ENCODE assay signal across 29 mouse cellular contexts in the genomic region with DNA sequence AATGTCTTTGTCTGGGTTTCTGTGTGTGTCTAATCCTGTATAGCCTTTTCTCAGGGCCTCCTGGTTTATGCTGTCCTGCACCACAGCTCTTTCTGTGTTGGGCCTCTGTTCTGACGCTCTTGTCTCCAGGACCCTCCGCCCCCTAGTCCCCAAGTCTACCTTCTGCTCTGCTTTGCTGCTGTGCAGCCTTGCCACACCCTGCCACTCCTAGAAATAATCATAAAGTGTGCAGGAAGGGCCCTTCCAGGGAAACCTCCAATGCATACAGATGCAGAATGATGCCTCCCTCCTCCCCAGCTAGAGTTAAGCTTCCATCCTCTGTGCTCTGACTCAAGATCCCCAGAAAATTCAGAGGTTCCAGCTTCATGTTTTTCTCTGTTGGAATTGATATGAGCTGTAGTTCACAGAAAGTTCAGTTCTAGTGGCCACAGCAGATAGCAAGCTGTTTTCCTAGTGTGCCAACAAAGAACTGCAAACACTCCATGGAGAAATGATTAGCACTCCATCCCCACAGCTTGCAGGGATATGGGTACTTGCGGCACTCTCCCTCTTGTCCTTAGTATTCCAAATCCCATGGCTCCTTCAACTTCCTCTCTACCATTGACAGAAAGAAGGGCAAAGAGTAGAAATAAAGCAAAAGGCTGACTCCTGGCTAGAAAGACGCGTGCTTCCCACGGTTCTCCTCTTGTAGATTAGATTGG. TPM values are rescaled to one million over a fixed set of nuclear protein-coding genes. Genes with fewer than 3 reads are reported as not detected.
DNase-seq lines count a peak whose midpoint lies in the region; ATAC-seq and TF ChIP-seq lines count a peak whose summit lies in the region.
"Had no signal": no experiment of that assay in that cellular context is flagged by ENCODE, and none has a peak within 500 bp of the region (broad histone marks: within the 10 kb centered on the region; RNA-seq: fewer than 3 reads in every experiment).

No protein-coding gene starts in this region.

- no peak for TF ChIP-seq POLR2A in heart, adult 2 months (IDR thresholded peaks at IDR 0.05; ENCODE audit: insufficient read depth, low read depth, low read length)

- H3K4me3 ChIP-seq in heart, embryonic 11.5 days (ENCODE audit: low read depth, low read length), result no peak overlapping the region
- H3K4me3 ChIP-seq in heart, adult 2 months, result no peak overlapping the region
- H3K4me3 ChIP-seq in intestine, embryonic 14.5 days (ENCODE audit: low read depth, low read length), result no peak overlapping the region
- H3K4me3 ChIP-seq in intestine, postnatal 0 days (ENCODE audit: low read depth, low read length), result no peak overlapping the region
- H3K4me3 ChIP-seq in intestine, embryonic 16.5 days (ENCODE audit: low read length), result no peak overlapping the region
- H3K4me3 ChIP-seq in stomach, postnatal 0 days (ENCODE audit: low read depth, low read length), result no peak overlapping the region
- H3K4me3 ChIP-seq: embryonic facial prominence, embryonic 13.5 days; erythroblast, embryonic 14.5 days; forebrain, embryonic 12.5 days; forebrain, embryonic 15.5 days had no signal

- TF ChIP-seq EP300 in heart, adult 2 months (IDR thresholded peaks at IDR 0.05; ENCODE audit: insufficient read depth, low read depth, low read length), result no peak
- no peak for TF ChIP-seq EP300 in stomach, postnatal 0 days (optimal IDR thresholded peaks at IDR 0.05)

- WGBS in heart, embryonic 11.5 days (ENCODE audit: insufficient replicate concordance), result 65% methylated on average over 6 of the region's 6 CpGs
- WGBS in heart, adult 2 months, result 75% methylated on average over 6 of the region's 6 CpGs
- WGBS in intestine, embryonic 14.5 days, result 87% methylated on average over 6 of the region's 6 CpGs
- WGBS in intestine, postnatal 0 days, result 72% methylated on average over 6 of the region's 6 CpGs
- WGBS in intestine, embryonic 16.5 days, result 83% methylated on average over 6 of the region's 6 CpGs
- WGBS in stomach, postnatal 0 days, result 77% methylated on average over 6 of the region's 6 CpGs

- H3K4me1 ChIP-seq in heart, embryonic 11.5 days (ENCODE audit: control insufficient read depth, insufficient read depth, low read length), result peaks cover 9% of the 10 kb centered on the region
- peaks cover 4% of the 10 kb centered on the region for H3K4me1 ChIP-seq in heart, adult 2 months (ENCODE audit: control insufficient read depth, insufficient read depth, low read length)
- H3K4me1 ChIP-seq in intestine, embryonic 14.5 days (replicated peaks; ENCODE audit: control insufficient read depth, insufficient read depth, low read length), result no peaks in the 10 kb centered on the region
- no peaks in the 10 kb centered on the region for H3K4me1 ChIP-seq in intestine, postnatal 0 days (replicated peaks; ENCODE audit: control insufficient read depth, insufficient read depth, low read length)
- peaks cover 6% of the 10 kb centered on the region for H3K4me1 ChIP-seq in intestine, embryonic 16.5 days (ENCODE audit: control insufficient read depth, insufficient read depth, low read length)
- H3K4me1 ChIP-seq in stomach, postnatal 0 days (replicated peaks; ENCODE audit: control insufficient read depth, insufficient read depth), result no peaks in the 10 kb centered on the region
- H3K4me1 ChIP-seq: embryonic facial prominence, embryonic 13.5 days; forebrain, embryonic 12.5 days; forebrain, embryonic 15.5 days had no signal

- no peak for DNase-seq in heart, adult 2 months
- peak; percentile 46 for DNase-seq in intestine, embryonic 14.5 days (ENCODE audit: low spot score)
- DNase-seq in stomach, postnatal 0 days (ENCODE audit: low spot score), result no peak
- DNase-seq in thymus, postnatal 36 days, result no peak
- DNase-seq: adrenal gland, adult 2 months; adrenal gland, postnatal 14 days; cerebellum, adult 11 months; cerebellum, adult 2 months; cerebellum, adult 9-11 months; cerebellum, postnatal 25 days; gastrocnemius, postnatal 25 days; heart, postnatal 36 days; kidney, adult 2 months had no signal

- H3K4me2 ChIP-seq in heart, embryonic 11.5 days, result no peak overlapping the region
- H3K4me2 ChIP-seq in intestine, embryonic 14.5 days (ENCODE audit: low read length), result no peak overlapping the region
- no peak overlapping the region for H3K4me2 ChIP-seq in intestine, postnatal 0 days (replicated peaks; ENCODE audit: low read depth)
- H3K4me2 ChIP-seq in intestine, embryonic 16.5 days (ENCODE audit: low read depth, low read length), result no peak overlapping the region
- no peak overlapping the region for H3K4me2 ChIP-seq in stomach, postnatal 0 days (replicated peaks; ENCODE audit: low read depth)
- H3K4me2 ChIP-seq: embryonic facial prominence, embryonic 13.5 days; forebrain, embryonic 12.5 days; forebrain, embryonic 15.5 days; hindbrain, embryonic 14.5 days had no signal

- TF ChIP-seq CTCF in heart, adult 2 months (IDR thresholded peaks at IDR 0.05), result no peak
- TF ChIP-seq CTCF in intestine, postnatal 0 days (IDR thresholded peaks at IDR 0.05; ENCODE audit: low read depth), result no peak
- TF ChIP-seq CTCF in stomach, postnatal 0 days (IDR thresholded peaks at IDR 0.05; ENCODE audit: low read depth), result no peak

- H3K79me2 ChIP-seq in heart, adult 2 months (replicated peaks; ENCODE audit: control insufficient read depth, insufficient read depth, low read length), result no peaks in the 10 kb centered on the region

- H3K36me3 ChIP-seq in heart, embryonic 11.5 days (ENCODE audit: control insufficient read depth, insufficient read depth, low read length), result no peaks in the 10 kb centered on the region
- peaks cover 2% of the 10 kb centered on the region; the same call in 1 of the 2 replicates for H3K36me3 ChIP-seq in heart, adult 2 months (ENCODE audit: control insufficient read depth, insufficient read depth, low read length)
- peaks cover 4% of the 10 kb centered on the region; the same call in 1 of the 2 replicates for H3K36me3 ChIP-seq in intestine, embryonic 14.5 days (ENCODE audit: control insufficient read depth, insufficient read depth, low read length)
- H3K36me3 ChIP-seq in intestine, postnatal 0 days (ENCODE audit: control insufficient read depth, insufficient read depth), result peaks cover 5% of the 10 kb centered on the region; the same call in 1 of the 2 replicates
- H3K36me3 ChIP-seq in intestine, embryonic 16.5 days (ENCODE audit: control insufficient read depth, insufficient read depth, low read length), result no peaks in the 10 kb centered on the region
- H3K36me3 ChIP-seq in stomach, postnatal 0 days (ENCODE audit: control insufficient read depth, insufficient read depth, low read length), result no peaks in the 10 kb centered on the region
- H3K36me3 ChIP-seq: forebrain, embryonic 12.5 days; forebrain, embryonic 15.5 days had no signal

- H3K9ac ChIP-seq in heart, embryonic 11.5 days (ENCODE audit: low read depth, low read length), result no peak overlapping the region
- H3K9ac ChIP-seq in heart, adult 2 months (ENCODE audit: low read depth, low read length), result no peak overlapping the region
- no peak overlapping the region for H3K9ac ChIP-seq in intestine, embryonic 14.5 days (ENCODE audit: low read length)
- H3K9ac ChIP-seq in intestine, postnatal 0 days (ENCODE audit: low read depth, low read length), result no peak overlapping the region
- no peak overlapping the region for H3K9ac ChIP-seq in intestine, embryonic 16.5 days (ENCODE audit: low read depth, low read length)
- H3K9ac ChIP-seq in stomach, postnatal 0 days (ENCODE audit: low read length), result no peak overlapping the region
- H3K9ac ChIP-seq: embryonic facial prominence, embryonic 13.5 days; forebrain, embryonic 12.5 days; forebrain, embryonic 15.5 days; hindbrain, embryonic 14.5 days had no signal

- no peak for ATAC-seq in heart, embryonic 11.5 days (replicated peaks; ENCODE audit: insufficient number of reproducible peaks, low FRiP score, low TSS enrichment)
- ATAC-seq in intestine, embryonic 14.5 days (replicated peaks; ENCODE audit: low FRiP score, low TSS enrichment, low read depth), result no peak
- no peak for ATAC-seq in intestine, postnatal 0 days
- ATAC-seq in intestine, embryonic 16.5 days, result peak; percentile 77; the same call in 1 of the 2 replicates
- ATAC-seq in stomach, postnatal 0 days (ENCODE audit: low FRiP score, low TSS enrichment), result peak; percentile 74; the same call in 1 of the 2 replicates
- ATAC-seq: CD4-positive, CD25-positive, alpha-beta regulatory T cell, adult 4 months; forebrain, embryonic 15.5 days; hindbrain, postnatal 0 days; inflammation-experienced regulatory T-cells, adult 6 months had no signal

- intact Hi-C loops in heart, adult 2 months (cut with DNase I), result no loop called here

- H3K27ac ChIP-seq in heart, embryonic 11.5 days (ENCODE audit: low read depth, low read length), result peak overlapping the region; percentile 35; the same call in 1 of the 2 replicates
- no peak overlapping the region for H3K27ac ChIP-seq in heart, adult 2 months
- no peak overlapping the region for H3K27ac ChIP-seq in intestine, embryonic 14.5 days (ENCODE audit: low read depth)
- no peak overlapping the region for H3K27ac ChIP-seq in intestine, postnatal 0 days (ENCODE audit: low read depth, low read length)
- no peak overlapping the region for H3K27ac ChIP-seq in intestine, embryonic 16.5 days (ENCODE audit: low read length)
- H3K27ac ChIP-seq in stomach, postnatal 0 days (replicated peaks), result no peak overlapping the region
- H3K27ac ChIP-seq: embryonic facial prominence, embryonic 13.5 days; forebrain, embryonic 12.5 days; forebrain, embryonic 15.5 days; hindbrain, embryonic 14.5 days; hindbrain, postnatal 0 days had no signal

- no peaks in the 10 kb centered on the region for H3K9me3 ChIP-seq in heart, embryonic 11.5 days (replicated peaks; ENCODE audit: control insufficient read depth, low read length)
- H3K9me3 ChIP-seq in intestine, embryonic 14.5 days (ENCODE audit: control insufficient read depth, low read length), result no peaks in the 10 kb centered on the region
- H3K9me3 ChIP-seq in intestine, postnatal 0 days (ENCODE audit: control insufficient read depth), result no peaks in the 10 kb centered on the region
- H3K9me3 ChIP-seq in intestine, embryonic 16.5 days (ENCODE audit: control insufficient read depth, low read length), result no peaks in the 10 kb centered on the region
- H3K9me3 ChIP-seq in stomach, postnatal 0 days (ENCODE audit: control insufficient read depth, low read length), result no peaks in the 10 kb centered on the region
- H3K9me3 ChIP-seq: embryonic facial prominence, embryonic 13.5 days; forebrain, embryonic 12.5 days; forebrain, embryonic 15.5 days had no signal

- no peaks in the 10 kb centered on the region for H3K27me3 ChIP-seq in heart, embryonic 11.5 days (ENCODE audit: control insufficient read depth, insufficient read depth, low read length)
- H3K27me3 ChIP-seq in heart, adult 2 months (ENCODE audit: control insufficient read depth, insufficient read depth, low read length), result no peaks in the 10 kb centered on the region
- H3K27me3 ChIP-seq in intestine, embryonic 14.5 days (replicated peaks; ENCODE audit: control insufficient read depth, insufficient read depth, low read length), result no peaks in the 10 kb centered on the region
- H3K27me3 ChIP-seq in intestine, postnatal 0 days (replicated peaks; ENCODE audit: control insufficient read depth, insufficient read depth, low read length), result no peaks in the 10 kb centered on the region
- H3K27me3 ChIP-seq in intestine, embryonic 16.5 days (replicated peaks; ENCODE audit: control insufficient read depth, insufficient read depth, low read length), result no peaks in the 10 kb centered on the region
- no peaks in the 10 kb centered on the region for H3K27me3 ChIP-seq in stomach, postnatal 0 days (ENCODE audit: control insufficient read depth, insufficient read depth, low read length)
- H3K27me3 ChIP-seq: embryonic facial prominence, embryonic 13.5 days; forebrain, embryonic 12.5 days; forebrain, embryonic 15.5 days had no signal

RNA-seq across cellular contexts. Expression of gene Gdf7, which starts 28.1 kb away (rescaled TPM):
- polyA plus RNA-seq in heart, embryonic 11.5 days (2014; fragmentation: Nextera tagmentation; extraction: Ambion mirVana), result 0.14 TPM in 1 of 2 replicates, not detected in the other
- under 1 TPM; 0.41 to 0.84 TPM for total RNA-seq in heart, adult 2 months (2021)
- polyA plus RNA-seq in heart, adult 2 months (2012; rRNA removed), result 0.82 and 0.96 TPM in 2 replicates
- polyA plus RNA-seq in intestine, embryonic 14.5 days (2014; fragmentation: Nextera tagmentation; extraction: Ambion mirVana), result not detected in 2 replicates
- not detected in 2 replicates for polyA plus RNA-seq in intestine, postnatal 0 days (2015; fragmentation: Nextera tagmentation; extraction: Ambion mirVana)
- not detected in 2 replicates for polyA plus RNA-seq in intestine, embryonic 16.5 days (2015; fragmentation: Nextera tagmentation; extraction: Ambion mirVana)
- polyA plus RNA-seq in stomach, postnatal 0 days (2015; fragmentation: Nextera tagmentation; extraction: Ambion mirVana), result 0.06 TPM in 1 of 2 replicates, not detected in the other
- total RNA-seq: adrenal gland, adult 2 months; adrenal gland, postnatal 14 days; common myeloid progenitor, adult 5-6 weeks; gastrocnemius, adult 8-10 months; gastrocnemius, postnatal 25 days; MEL had no signal
- polyA plus RNA-seq: CD4-positive, CD25-positive, alpha-beta regulatory T cell, adult 4 months; erythroblast, embryonic 14.5 days; heart, embryonic 14.5 days; heart, postnatal 0 days; inflammation-experienced regulatory T-cells, adult 6 months had no signal

RNA-seq across cellular contexts. Expression of gene Hs1bp3, which starts 39.6 kb away (rescaled TPM):
- polyA plus RNA-seq in heart, embryonic 11.5 days (2014; fragmentation: Nextera tagmentation; extraction: Ambion mirVana), result 9.8 and 12.7 TPM in 2 replicates
- 10 to 100 TPM; 12.7 to 13.8 TPM for total RNA-seq in heart, adult 2 months (2021)
- polyA plus RNA-seq in heart, adult 2 months (2012; rRNA removed), result 17.3 and 20.5 TPM in 2 replicates
- 15.4 and 15.7 TPM in 2 replicates for polyA plus RNA-seq in intestine, embryonic 14.5 days (2014; fragmentation: Nextera tagmentation; extraction: Ambion mirVana)
- polyA plus RNA-seq in intestine, postnatal 0 days (2015; fragmentation: Nextera tagmentation; extraction: Ambion mirVana), result 20.5 and 22.2 TPM in 2 replicates
- 30.3 and 32.5 TPM in 2 replicates for polyA plus RNA-seq in intestine, embryonic 16.5 days (2015; fragmentation: Nextera tagmentation; extraction: Ambion mirVana)
- polyA plus RNA-seq in stomach, postnatal 0 days (2015; fragmentation: Nextera tagmentation; extraction: Ambion mirVana), result 7.0 and 7.7 TPM in 2 replicates

Comparison
In these comparisons a context has a peak if more than half of its experiments do, and no peak if none do; other contexts are left out.
1. ATAC-seq: peak in intestine, embryonic 16.5 days (single experiment) and stomach, postnatal 0 days (single experiment); none in heart, embryonic 11.5 days (single experiment), intestine, embryonic 14.5 days (single experiment) and intestine, postnatal 0 days (single experiment).